Mouse (Mus musculus) spleen, adult 2 months (tissue): Measurements from ENCODE around the gene Wdr91. TPM values are rescaled to one million over a fixed set of nuclear protein-coding genes. Genes with fewer than 3 reads are reported as not detected.

Experiments
- DNase-seq, 2 experiments: peaks; one replicate each; pipeline versions ENCODE4 v3.0.0 to v3.0.0-alpha.2; 2012 to 2021; ENCODE audit warnings: low spot score in 2 of 2, low read depth in 1 of 2
- H3K27ac ChIP-seq: fragments of 200-500 bp; 2 replicates; pipeline ENCODE4 v1.5.1; 2012; ENCODE audit warnings: low read length, inconsistent platforms; ENCODE audit not compliant: insufficient read depth
- H3K27me3 ChIP-seq: fragments of 200-500 bp; 2 replicates; pipeline ENCODE4 v1.6.1; 2012; ENCODE audit warnings: mild to moderate bottlenecking, moderate library complexity, low read length, inconsistent platforms; ENCODE audit not compliant: control insufficient read depth, insufficient read depth
- H3K36me3 ChIP-seq: fragments of 200-500 bp; 2 replicates; pipeline ENCODE4 v1.6.1; 2012; ENCODE audit warnings: mild to moderate bottlenecking, low read length, inconsistent platforms; ENCODE audit not compliant: control insufficient read depth, insufficient read depth
- H3K4me1 ChIP-seq: fragments of 200-500 bp; 2 replicates; pipeline ENCODE4 v1.6.1; 2011; ENCODE audit warnings: inconsistent platforms; ENCODE audit not compliant: control insufficient read depth, insufficient read depth, insufficient read length
- H3K4me3 ChIP-seq: fragments of 200-500 bp; 2 replicates; pipeline ENCODE4 v1.5.1; 2011; ENCODE audit warnings: mild to moderate bottlenecking, inconsistent platforms; ENCODE audit not compliant: insufficient read depth, insufficient read length; ENCODE audit errors: extremely low read depth
- CTCF ChIP-seq: fragments of 200-500 bp; IDR thresholded peaks from 2 replicates; pipeline ENCODE4 v1.5.1; 2011; ENCODE audit warnings: mild to moderate bottlenecking, inconsistent platforms; ENCODE audit not compliant: insufficient read depth, insufficient read length, insufficient replicate concordance; ENCODE audit errors: extremely low read depth
- POLR2A ChIP-seq: fragments of 200-500 bp; IDR thresholded peaks from 2 replicates; pipeline ENCODE4 v1.6.1; 2011; ENCODE audit warnings: low read depth, low read length, inconsistent platforms
- WGBS: fragments of 180-500 bp; shearing (Covaris S2); methylation state at CpG from one replicate; pipeline ENCODE4 v1.1.7; 2018; 5-methylcytosine and 5-hydroxymethylcytosine counted together
- polyA plus RNA-seq: library from polyadenylated mRNA; depleted of rRNA; stranded (reverse); fragments of >200 nt; gene quantifications from 2 replicates; pipeline ENCODE4 v1.2.3, GENCODE M21; 2012

The Wdr91 gene
- polyA plus RNA-seq, 1 experiment = 32.9 TPM

DNA sequence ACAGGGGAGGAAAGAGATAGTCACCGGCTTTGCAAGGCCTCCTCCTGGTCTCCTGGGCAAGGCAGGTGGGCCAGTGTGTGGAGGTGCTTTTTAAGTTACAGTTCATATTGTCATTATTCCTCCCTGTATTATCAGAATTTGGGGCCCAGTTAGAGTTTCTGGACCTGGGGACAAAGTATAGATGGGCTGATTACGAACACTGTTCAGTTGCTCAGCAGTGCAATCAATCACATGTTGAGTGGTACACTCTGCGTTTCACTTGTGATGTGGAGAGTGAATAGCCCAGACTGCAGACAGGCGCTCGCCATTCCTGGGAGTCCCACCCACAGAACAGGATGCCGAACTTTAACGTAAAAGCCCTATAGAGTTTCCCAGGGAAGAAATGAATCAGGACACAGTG lies 26.0 kb downstream of the Wdr91 start:
- 99% methylated on average over 7 of the region's 7 CpGs for WGBS
- Histone ChIP-seq H3K27ac (no peak overlapping the region), H3K27me3 (no peaks in the 10 kb centered on the region), H3K36me3 (peaks cover 42% of the 10 kb centered on the region), H3K4me3 (no peak overlapping the region), H3K4me1 (no peaks in the 10 kb centered on the region)
- DNase-seq = no peak
- TF ChIP-seq POLR2A (no peak), CTCF (no peak)

GRCm38 (mm10) chr6:34879911-34880475 lies 30.7 kb downstream of the Wdr91 start:
- Histone ChIP-seq H3K36me3 (peaks cover 20% of the 10 kb centered on the region), H3K4me3 (no peak overlapping the region), H3K27ac (no peak overlapping the region), H3K27me3 (no peaks in the 10 kb centered on the region), H3K4me1 (peaks cover 20% of the 10 kb centered on the region; the same call in 1 of the 2 replicates)
- peak in 1 of 2 experiments; percentile 61 for DNase-seq
- 66% methylated on average over 6 of the region's 6 CpGs for WGBS
- TF ChIP-seq CTCF = peak; percentile 42; the same call in 1 of the 2 replicates
- no peak for TF ChIP-seq POLR2A

DNA sequence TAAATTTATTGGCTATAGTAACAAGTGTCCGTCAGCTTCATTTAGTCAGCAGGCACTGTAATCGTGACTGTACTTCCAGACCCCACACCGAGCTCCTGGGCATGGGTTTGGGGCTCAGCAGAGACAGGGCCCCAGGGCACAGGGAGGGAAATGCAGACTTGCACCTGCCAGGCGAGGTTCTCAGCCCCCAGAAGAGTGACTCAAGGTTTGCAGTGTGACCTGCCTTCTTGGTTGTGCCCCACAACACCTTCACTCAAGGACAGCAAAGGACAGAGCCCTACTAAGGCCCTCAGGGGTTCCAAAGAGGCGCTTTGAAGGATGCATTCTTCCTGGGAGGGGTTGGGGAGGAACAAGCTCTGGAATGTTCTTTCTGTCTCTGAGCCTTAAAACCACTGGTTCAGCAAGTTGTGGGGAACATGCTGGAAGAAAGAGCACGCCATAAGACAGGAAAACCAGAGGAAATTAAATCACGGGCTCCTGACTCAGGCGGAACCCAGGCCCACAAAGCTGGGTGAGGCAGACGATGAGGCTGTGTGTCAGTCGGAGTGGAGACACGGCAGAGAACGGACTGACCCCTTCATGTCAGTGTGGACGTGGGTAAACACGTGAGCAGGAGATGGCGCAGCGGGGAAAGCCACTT lies 31.5 kb downstream of the Wdr91 start:
- no peak for DNase-seq
- Histone ChIP-seq H3K36me3 (peaks cover 16% of the 10 kb centered on the region), H3K4me3 (no peak overlapping the region), H3K27me3 (no peaks in the 10 kb centered on the region), H3K4me1 (peaks cover 26% of the 10 kb centered on the region; the same call in 1 of the 2 replicates), H3K27ac (no peak overlapping the region)
- WGBS = 92% methylated on average over 16 of the region's 16 CpGs
- TF ChIP-seq CTCF (no peak), POLR2A (no peak)

- no peaks in the 10 kb centered on the region for H3K27me3 ChIP-seq
- peak within 1 kb of the TSS; percentile 63 for H3K4me3 ChIP-seq
- peak; percentile 86 to 91 for DNase-seq
- peaks cover 9% of the 10 kb centered on the region for H3K36me3 ChIP-seq
- H3K4me1 ChIP-seq = peaks cover 26% of the 10 kb centered on the region; the same call in 1 of the 2 replicates
- under 1% methylated on average over 56 of the region's 56 CpGs for WGBS
- H3K27ac ChIP-seq = peak within 1 kb of the TSS; percentile 78
- TF ChIP-seq CTCF (peak; percentile 64), POLR2A (peak; percentile 44)
These were observed 33.0 kb downstream of the Wdr91 start, which contains the start of gene Cyren for GRCm38 (mm10) chr6:34877509-34878321. Gene Cyren, minus strand, starts transcription at chr6:34878060.

DNA sequence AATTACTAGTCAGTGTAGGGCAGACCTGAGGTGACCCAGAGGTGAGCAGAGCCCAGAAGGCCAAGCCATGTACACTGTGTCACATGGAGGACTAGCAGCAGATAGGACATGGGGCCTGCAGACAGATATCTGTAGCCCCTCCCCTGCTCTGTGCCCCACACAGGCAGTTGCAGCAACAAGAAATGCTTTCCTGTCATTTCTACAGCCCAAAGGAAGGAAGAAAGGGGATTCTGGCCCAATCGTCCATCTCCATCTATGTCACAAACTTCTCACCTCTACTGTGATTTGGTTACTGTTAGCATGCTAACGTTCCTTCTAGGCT lies 33.9 kb downstream of the Wdr91 start:
- H3K4me3 ChIP-seq = no peak overlapping the region
- peak overlapping the region; percentile 81 for H3K27ac ChIP-seq
- H3K4me1 ChIP-seq = peaks cover 26% of the 10 kb centered on the region; the same call in 1 of the 2 replicates
- DNase-seq = no peak
- WGBS = 50% methylated on average over 2 of the region's 2 CpGs
- no peak for TF ChIP-seq POLR2A
- no peak for TF ChIP-seq CTCF
- H3K27me3 ChIP-seq = no peaks in the 10 kb centered on the region
- H3K36me3 ChIP-seq = peaks cover 6% of the 10 kb centered on the region

- no peak for TF ChIP-seq CTCF
- TF ChIP-seq POLR2A = no peak
These were observed 34.5 kb downstream of the Wdr91 start for GRCm38 (mm10) chr6:34875966-34876834.

More at GRCm38 (mm10) chr6:34875966-34876834, 34.5 kb downstream of the Wdr91 start:
- no peak for DNase-seq
- H3K4me3 ChIP-seq = no peak overlapping the region; the same call in 1 of the 2 replicates
- H3K36me3 ChIP-seq = peaks cover 5% of the 10 kb centered on the region
- H3K27ac ChIP-seq = peak overlapping the region; percentile 81
- H3K4me1 ChIP-seq = peaks cover 26% of the 10 kb centered on the region; the same call in 1 of the 2 replicates
- no peaks in the 10 kb centered on the region for H3K27me3 ChIP-seq
- WGBS = 51% methylated on average over 12 of the region's 12 CpGs
